Mouse (Mus musculus): ENCODE data around the gene Tc2n. TPM values are rescaled to one million over a fixed set of nuclear protein-coding genes. Genes with fewer than 3 reads are reported as not detected.
"Not testable (repeated sequence)": the region's sequence is repeated elsewhere in the genome, so short reads cannot be mapped to it uniquely, and the experiment has no call there.

The Tc2n gene
- polyA plus RNA-seq (2017; shearing (Covaris generic)) = under 1 TPM in 1 of 3 experiments, not detected in 2; 0.06 TPM

DNA sequence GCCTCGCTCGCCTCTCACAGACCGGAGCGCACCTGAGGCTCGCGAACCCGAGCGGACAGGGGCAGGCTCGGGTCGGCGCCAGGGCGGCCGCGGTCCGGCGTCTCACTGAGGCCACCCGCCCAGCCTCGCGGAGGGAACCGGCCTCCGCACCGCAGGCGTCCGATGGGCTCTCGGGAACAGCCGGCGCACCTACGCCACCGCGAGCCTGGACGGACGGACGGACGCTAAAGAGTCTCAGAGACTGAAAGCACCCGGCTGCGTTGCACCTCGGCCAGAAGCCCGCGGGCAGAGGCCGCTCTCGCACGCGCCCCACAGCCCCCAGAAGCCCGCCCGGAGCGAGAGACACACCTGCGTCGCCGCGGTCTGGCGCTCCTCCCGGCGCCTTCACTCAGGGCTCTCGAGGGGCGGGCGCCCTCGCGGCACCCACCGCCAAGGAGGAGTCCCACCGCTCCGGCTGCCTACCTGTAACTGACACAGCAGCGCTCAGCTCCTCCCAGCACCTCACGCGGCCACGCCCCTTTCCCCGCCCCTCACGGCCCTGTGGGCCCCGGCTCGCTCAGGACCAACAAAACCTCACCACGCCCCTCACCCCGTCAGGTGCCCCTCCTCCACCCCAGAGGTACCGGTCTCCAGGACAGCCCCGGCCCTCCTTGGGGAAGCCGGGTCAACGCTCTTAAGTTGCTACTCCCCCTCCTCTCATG, at the start of gene Tc2n:
Tc2n (minus strand) TSS at position 470 of the 701 bp plus-strand sequence.
- ATAC-seq = peak; percentile 83

DNA sequence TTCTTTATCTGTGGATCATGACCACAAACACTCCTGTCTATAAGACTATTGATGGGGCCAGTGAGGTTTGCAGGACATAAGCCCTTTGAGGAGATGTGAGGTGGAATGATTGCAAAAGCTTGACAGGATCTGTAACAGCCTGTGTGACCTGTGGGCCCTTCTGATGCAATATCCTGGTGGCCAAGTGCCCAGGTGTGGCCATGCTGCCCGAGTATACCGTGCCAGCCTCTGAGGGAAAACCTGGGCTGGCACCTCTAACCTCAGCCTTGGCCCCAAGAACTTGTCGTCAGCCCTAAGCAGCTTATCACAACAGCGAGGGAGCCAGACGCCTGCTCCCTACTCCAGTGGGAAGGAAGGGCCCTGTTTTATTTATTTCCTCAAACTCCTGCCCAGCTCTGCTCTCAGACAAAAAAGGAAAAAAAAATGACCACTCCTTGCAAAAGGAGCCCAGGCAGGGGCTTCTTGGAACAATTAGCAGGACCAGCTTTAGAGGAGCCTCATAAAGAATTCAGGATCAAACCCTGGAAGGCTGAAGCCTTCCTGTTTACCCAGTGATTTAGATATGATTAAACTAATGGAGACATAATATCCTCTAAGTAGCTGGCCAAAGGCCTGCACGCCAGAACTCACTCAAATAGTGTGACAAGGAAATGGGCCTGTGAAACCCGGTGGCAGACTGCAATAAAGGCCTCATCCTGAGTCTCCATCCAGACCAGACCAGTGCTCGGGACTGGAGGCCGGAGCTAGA, 49.2 kb upstream of the Tc2n start:
- ATAC-seq = no peak

DNA sequence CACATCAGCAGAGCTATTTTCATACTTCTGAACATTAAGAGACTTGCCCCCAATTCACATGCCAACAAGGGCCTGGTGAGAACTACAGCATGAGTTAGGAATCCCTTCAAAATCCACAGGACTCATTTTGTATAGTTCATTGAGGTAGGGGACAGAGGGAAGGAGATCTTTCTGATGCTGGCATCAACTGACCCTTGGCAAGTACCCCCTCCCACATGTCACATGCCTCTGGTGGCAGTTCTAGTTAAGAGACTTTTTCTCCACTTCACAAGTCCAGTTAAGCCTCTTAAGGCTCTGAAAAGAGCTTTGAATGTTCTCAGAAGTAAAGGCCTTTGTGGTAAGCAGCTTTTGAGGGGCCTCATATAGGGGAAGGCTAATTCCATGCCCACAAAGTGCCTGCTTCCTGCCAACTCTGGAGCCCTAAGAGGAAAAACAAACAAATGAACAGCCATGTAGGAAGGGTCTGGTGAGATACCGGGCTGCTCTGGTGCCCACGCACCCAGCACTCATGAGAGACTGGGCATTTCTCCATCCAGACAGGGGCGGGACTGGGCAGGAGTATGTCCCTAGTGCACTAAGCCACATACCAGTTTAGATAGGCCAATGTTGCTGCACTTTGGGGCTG, 48.0 kb upstream of the Tc2n start:
- no peak for ATAC-seq

DNA sequence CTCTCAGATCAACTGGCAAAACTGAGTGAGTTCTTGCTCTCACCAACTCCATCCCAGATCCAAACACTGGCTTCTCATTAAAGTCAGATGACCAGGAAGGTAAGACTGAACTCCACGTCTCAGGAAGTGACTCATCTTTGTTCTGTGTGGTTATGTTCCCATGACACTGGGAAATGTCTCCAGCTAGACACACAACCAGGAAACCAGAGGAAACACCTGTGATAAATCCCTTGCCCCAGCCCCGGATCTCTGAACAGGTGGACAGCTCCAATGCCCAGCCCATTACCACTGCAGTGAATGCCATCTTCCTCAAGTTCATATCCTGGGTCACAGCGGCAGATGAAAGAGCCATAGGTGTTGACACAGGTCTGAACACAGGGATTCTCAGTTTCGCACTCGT, 46.5 kb upstream of the Tc2n start:
- no peak for ATAC-seq

DNA sequence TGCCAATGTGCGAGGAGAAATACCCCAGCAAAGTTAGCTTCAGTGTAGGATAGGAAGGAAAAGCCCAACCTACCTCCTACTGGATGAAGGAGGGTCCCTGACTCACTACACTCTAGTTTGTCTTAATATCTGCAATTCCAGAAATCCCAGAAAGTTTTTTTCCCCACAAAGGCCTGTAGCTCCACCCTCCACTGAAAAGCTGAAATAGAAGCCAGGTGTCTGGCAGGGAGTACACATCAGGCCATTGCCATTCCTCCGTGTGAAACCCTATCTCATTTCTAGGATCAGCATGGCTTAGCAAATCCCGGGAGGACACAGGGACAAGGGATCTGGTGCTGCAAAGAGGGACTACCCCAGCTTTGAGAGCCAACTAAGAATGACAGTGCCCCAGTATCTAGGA, 44.7 kb upstream of the Tc2n start:
- no peak for ATAC-seq

DNA sequence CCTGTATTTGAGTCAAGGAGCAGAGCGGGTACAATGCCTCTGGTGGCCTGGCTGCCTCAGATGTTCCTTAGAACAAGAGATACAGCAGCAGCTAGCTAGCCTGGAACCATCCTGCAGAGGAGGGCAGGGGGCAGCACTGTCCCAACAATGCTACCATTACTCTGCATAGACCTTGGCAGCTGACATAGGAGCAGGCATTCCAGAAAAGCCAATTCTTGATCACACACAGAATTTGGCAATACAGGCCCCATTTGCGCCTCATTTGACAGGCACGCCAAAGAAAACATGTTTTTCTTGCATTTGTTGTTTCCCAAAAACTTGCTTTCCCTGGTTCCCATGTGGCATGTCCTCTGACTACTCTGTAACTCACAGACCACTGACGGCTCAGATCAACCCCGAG, 43.7 kb upstream of the Tc2n start:
- ATAC-seq = no peak

DNA sequence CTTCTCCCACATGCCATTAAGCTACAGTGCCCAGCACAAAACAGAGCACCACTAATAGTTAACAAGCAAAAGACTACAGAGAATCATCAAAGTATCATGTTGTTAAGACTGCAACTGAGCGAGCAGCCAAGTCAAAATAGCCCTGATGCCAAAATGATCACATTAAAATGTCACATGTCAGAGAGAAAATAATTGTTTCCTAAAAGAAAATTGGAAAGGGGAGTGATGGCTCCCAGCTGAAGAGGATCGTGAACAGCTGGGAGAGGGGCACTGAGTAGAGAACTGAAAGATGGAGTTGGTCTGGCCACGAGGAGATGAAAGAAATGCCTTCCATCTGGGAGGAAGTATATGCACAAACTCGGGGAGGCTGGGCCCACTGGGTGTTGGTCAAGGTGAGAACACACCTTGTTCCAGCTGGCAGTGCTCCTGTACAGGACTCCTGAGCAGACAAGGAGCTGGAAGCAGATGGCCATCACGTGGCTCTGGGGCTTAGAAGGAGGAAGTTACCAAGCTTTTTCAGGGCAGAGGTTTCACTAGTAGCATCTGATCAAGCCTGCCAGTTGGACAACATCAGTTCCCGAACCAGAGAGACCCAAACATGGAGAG, 41.2 kb upstream of the Tc2n start:
- ATAC-seq = no peak

DNA sequence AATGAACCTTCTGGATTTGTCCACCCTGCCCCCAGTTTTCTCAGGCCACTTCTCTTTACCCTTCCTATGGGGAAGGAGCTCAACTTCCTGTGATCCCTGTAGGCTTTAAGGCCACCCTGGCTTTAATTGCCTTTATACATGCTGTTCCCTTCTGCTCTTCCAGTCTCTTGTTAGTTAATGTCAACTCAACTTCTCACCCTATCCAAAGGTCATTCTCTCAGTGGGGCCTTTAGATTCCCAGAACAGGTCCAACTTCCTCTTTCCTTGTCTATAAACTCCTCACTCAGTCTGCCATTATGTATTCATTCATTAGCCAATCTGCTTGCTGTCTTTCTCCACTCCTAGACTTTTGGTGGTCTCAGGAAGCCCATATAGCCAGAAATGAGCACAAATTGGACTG, 40.4 kb upstream of the Tc2n start:
- ATAC-seq = no peak

DNA sequence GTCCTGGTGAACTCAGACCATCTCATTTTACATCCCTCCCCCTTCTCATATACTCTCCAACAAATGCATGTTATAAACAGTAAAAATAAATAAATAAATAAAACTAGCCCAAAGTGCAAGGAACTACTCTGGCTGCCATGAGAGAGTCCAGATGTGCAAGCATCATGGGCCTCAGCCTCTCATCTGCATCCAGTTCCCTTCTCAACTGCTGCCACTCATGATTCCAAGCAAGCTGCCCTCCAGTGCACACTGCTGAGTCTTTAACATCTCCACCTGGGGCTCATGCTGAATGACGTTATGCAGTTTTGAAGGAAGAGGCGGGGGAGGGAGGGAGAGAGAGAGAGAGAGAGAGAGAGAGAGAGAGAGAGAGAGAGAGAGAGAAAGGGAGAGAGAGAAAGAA, 24.1 kb upstream of the Tc2n start:
- ATAC-seq = no peak

DNA sequence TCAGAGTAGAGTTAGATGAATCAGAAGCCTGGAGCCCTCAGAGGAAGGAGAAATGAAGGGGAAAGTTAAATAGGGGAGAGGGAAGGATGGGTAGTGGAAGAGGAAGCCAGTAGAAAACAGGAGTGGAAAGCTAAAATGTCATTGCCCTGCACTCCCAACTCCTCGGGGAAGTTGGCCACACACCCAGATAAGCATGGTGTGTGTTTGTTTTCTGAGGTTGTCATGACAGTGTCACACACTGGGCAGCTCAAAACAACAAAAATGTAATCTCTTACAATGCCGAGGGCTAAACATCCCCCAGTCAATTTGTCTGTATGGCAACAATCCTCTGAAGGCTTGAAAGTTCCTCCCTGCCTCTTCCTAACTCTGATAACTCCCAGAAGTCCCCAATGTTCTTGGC, 22.2 kb upstream of the Tc2n start:
- ATAC-seq = no peak

DNA sequence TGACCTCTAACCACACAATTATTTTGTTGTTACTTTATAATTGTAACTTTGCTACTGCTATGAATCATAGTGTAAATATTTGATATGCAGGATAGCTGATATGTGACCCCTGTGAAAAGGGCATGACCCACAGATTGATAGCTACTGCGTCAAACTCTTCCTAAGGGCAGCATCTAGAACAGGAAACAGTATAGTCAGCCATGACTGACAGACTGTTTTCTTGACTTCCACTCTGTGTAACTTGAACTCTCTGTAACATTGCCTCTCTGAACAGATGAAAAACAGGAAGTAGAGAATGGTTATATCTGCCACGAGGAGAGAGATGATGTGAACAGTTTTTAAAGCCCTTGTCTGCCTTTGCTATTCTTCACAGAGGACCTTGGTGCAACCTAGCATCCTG, 21.7 kb upstream of the Tc2n start:
- ATAC-seq = no peak

DNA sequence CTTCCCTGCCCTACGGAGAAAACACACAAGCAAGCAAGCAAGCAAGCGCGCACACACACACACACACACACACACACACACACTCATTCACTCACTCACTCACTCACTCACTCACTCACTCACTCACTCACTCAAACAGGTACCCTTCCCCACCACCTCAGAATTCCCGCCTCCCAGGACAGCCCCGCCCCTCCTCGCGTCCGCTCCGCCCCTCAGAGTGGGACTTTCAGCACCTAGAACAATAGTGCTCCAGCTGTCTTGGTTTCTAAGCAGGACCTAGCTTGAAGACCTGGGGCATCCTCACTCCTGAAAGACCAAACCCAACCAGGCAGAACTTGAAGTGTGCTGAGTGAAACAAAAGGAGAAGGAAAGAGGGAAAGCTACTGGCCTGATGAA, 430 bp upstream of the Tc2n start:
- ATAC-seq = peak; percentile 19

DNA sequence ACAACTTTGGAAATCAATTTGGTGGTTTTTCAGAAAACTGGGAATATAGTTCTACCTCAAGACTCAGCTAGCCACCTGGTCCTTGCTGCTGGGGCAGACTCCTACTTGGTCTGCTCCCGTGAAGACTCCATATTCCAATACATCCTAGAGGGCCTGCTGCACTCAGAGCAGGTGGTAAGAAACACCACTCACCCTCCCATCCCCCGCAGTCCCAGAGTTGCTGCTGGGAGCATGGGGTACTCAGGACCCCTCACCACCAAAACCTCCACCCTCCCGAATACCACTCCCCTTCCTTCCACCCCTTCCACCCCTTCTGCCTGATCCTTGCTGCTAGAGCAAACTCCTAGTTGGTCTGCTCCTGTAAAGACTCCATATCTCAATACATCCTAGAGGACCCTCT, 19.1 kb downstream of the Tc2n start:
- no peak for ATAC-seq

DNA sequence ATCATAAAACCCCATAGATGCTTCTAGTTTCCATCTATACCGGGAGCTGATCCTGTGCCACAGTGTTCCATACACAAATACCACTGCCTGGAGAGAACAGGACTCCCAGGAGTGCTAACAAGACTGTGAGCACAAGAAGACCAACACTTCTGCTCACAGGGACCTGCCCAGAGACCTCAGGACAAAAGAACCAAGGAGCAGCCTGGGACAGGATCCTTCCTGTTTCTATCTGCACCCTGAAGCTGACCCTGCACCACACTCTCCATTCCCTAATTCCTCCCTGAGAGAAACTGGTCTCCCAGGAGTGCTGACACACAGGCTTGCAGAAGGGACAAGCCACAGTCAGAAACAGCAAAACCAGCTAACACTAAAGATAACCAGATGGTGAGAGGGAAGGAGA, 21.8 kb downstream of the Tc2n start:
- no peak for ATAC-seq

DNA sequence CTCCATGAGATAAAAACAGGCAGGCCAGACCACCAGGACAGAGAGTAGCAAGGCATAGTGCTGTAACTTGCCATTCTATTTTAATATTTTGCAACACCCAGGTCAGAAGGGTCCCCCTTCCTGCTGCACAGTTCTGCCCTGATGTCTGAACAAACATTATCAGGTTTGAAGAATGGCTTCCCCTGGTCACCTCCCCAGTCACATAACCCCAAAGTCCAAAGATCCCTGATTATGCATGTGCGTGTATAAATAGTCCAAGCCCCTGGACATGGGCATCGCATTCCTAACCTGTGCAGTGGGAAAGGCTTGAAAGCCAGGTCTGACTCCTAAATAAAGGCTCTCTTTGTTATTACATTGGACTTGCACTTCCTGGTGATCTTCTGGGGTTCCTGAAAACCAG, 37.8 kb downstream of the Tc2n start:
- no peak for ATAC-seq

DNA sequence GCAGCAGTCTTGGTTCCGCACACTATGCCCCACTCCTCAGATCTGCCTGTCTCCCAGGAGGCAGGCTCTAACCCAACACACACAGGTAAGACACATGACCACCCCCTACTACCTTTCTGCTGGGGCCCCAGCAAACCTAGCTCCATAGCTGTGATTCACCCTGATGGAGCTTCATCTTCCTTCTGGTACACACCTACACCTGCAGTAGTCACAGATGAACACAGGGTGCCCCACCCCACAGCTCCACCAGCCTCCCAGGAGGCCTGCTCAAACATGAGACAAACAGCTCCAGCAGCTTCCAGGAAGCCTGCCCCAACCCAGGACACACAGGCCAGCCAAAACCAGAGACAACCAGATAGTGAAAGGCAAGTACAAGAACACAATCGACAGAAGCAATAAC, 50.8 kb downstream of the Tc2n start:
- no peak for ATAC-seq

DNA sequence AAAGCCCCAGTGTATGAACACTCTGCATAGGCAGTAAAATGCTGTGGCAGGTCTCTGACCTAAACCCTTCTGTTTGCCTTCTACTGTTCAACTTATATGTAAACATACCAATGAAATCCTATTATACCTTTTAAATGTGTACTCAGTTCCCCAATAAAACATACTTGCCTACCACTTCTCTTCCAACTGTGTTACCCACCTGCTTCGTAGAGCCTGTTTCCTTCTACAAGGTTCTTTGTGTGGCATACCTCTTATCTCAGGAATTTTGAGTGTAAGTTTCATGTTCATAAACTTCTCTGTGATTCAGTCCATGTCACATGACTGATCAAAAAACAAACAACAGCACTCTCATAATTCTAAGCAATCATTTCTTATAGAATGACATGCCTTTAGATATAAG, 85.2 kb downstream of the Tc2n start:
- ATAC-seq = no peak

DNA sequence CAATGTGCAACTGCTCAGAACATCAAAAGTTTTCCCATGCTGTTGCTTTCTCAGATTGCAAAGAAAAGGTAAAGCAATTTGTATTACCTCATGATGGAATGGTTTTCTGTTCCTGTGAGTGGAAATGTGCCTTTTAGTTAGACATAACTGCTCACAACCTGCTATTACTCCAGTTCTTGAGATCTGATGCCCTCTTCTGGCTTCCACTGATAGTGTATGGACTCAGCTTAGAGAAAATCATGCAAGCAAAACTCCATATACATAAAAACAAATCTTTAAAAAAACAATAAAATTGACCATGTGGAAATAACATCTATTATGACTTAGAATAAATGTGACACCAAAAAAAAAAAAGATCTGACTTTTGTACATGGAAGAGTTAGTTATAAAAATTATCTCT, 111.7 kb downstream of the Tc2n start:
- ATAC-seq = not testable (repeated sequence)

Other genes starting within 250 kb of the Tc2n start
- not detected for gene Fbln5, start 100.5 kb upstream of the Tc2n start, polyA plus RNA-seq (2017; shearing (Covaris generic))
- 10 to 100 TPM; 52.4 to 80.6 (median 67.9) TPM for gene Trip11, start 194.7 kb upstream of the Tc2n start, polyA plus RNA-seq (2017; shearing (Covaris generic))
- gene Atxn3, start 239.7 kb upstream of the Tc2n start, polyA plus RNA-seq (2017; shearing (Covaris generic)) = 10 to 100 TPM; 20.7 to 24.7 (median 21.0) TPM